Comparison of ENCODE assay signal across 8 mouse cellular contexts in the genomic region with DNA sequence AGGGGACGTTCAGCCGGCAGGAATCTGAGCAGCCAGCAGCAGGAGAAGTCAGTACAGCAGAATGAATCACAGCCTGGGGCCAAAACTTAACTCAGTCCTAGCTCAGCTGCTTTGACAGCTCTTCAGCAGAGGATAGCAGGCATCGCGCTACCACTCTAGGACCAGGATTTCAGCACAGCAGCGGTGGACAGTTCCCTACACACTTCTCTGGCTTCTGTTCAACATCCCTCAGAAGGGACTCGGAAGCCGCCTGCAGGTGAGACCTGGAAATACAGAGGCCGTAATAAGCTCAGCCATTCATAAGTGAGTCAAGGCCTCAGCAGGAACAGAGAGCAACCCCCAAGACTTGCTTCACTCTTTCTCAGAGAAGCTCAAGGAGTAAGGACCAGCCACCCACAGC.
DNase-seq lines count a peak whose midpoint lies in the region; ATAC-seq and TF ChIP-seq lines count a peak whose summit lies in the region.

No protein-coding gene starts in this region.

- H3K9me3 ChIP-seq in intestine, postnatal 0 days (ENCODE audit: control insufficient read depth) = no peaks in the 10 kb centered on the region
- H3K9me3 ChIP-seq in intestine, embryonic 16.5 days (ENCODE audit: control insufficient read depth, low read length) = no peaks in the 10 kb centered on the region
- H3K9me3 ChIP-seq in limb, embryonic 12.5 days = no peaks in the 10 kb centered on the region

- no peak overlapping the region for H3K4me3 ChIP-seq in intestine, postnatal 0 days (ENCODE audit: low read depth, low read length)
- H3K4me3 ChIP-seq in intestine, embryonic 16.5 days (ENCODE audit: low read length) = no peak overlapping the region
- no peak overlapping the region for H3K4me3 ChIP-seq in limb, embryonic 12.5 days (replicated peaks)
- no peak overlapping the region for H3K4me3 ChIP-seq in olfactory bulb, adult 2 months (ENCODE audit: insufficient read depth, low read depth, low read length)

- no peaks in the 10 kb centered on the region for H3K4me1 ChIP-seq in intestine, postnatal 0 days (replicated peaks; ENCODE audit: control insufficient read depth, insufficient read depth, low read length)
- no peaks in the 10 kb centered on the region for H3K4me1 ChIP-seq in intestine, embryonic 16.5 days (ENCODE audit: control insufficient read depth, insufficient read depth, low read length)
- H3K4me1 ChIP-seq in limb, embryonic 12.5 days (replicated peaks) = no peaks in the 10 kb centered on the region
- H3K4me1 ChIP-seq in olfactory bulb, adult 2 months (ENCODE audit: control insufficient read depth, insufficient read depth, low read length) = peaks cover 3% of the 10 kb centered on the region; the same call in 1 of the 2 replicates

- H3K27ac ChIP-seq in intestine, postnatal 0 days (ENCODE audit: low read depth, low read length) = no peak overlapping the region
- H3K27ac ChIP-seq in intestine, embryonic 16.5 days (ENCODE audit: low read length) = no peak overlapping the region
- H3K27ac ChIP-seq in limb, embryonic 12.5 days = no peak overlapping the region
- H3K27ac ChIP-seq in olfactory bulb, adult 2 months (ENCODE audit: insufficient read depth, low read depth, low read length) = no peak overlapping the region

- DNase-seq in cerebellum, adult 11 months = peak; percentile 49
- DNase-seq in frontal cortex, postnatal 14 days (ENCODE audit: low spot score in 2 of 2) = peak; percentile 8 to 37
- peak; percentile 62 for DNase-seq in induced T-regulatory cell, adult 2 months (ENCODE audit: low read depth)
- DNase-seq in thymus, postnatal 0 days (ENCODE audit: low spot score) = peak; percentile 82

- peak; percentile 90 for TF ChIP-seq CTCF in intestine, postnatal 0 days (IDR thresholded peaks at IDR 0.05; ENCODE audit: low read depth)
- TF ChIP-seq CTCF in olfactory bulb, adult 2 months (IDR thresholded peaks at IDR 0.05; ENCODE audit: insufficient read depth, low read depth, low read length) = 0 out of 2 replicates have a peak, but pooled peaks have one; percentile 34

- no peak for ATAC-seq in intestine, postnatal 0 days
- no peak; the same call in 1 of the 2 replicates for ATAC-seq in intestine, embryonic 16.5 days
- ATAC-seq in limb, embryonic 12.5 days (ENCODE audit: insufficient number of reproducible peaks, insufficient read depth, low FRiP score, low TSS enrichment, low read depth) = 0 out of 2 replicates have a peak, but pooled peaks have one; percentile 26

- TF ChIP-seq POLR2A in olfactory bulb, adult 2 months (IDR thresholded peaks at IDR 0.05; ENCODE audit: insufficient read depth, low read depth, low read length) = no peak

- H3K36me3 ChIP-seq in intestine, postnatal 0 days (ENCODE audit: control insufficient read depth, insufficient read depth) = no peaks in the 10 kb centered on the region
- no peaks in the 10 kb centered on the region for H3K36me3 ChIP-seq in intestine, embryonic 16.5 days (ENCODE audit: control insufficient read depth, insufficient read depth, low read length)
- H3K36me3 ChIP-seq in limb, embryonic 12.5 days = no peaks in the 10 kb centered on the region

- 7% methylated on average over 8 of the region's 8 CpGs for WGBS in intestine, postnatal 0 days
- 5% methylated on average over 8 of the region's 8 CpGs for WGBS in intestine, embryonic 16.5 days
- WGBS in limb, embryonic 12.5 days = 6% methylated on average over 8 of the region's 8 CpGs
- 27% methylated on average over 8 of the region's 8 CpGs for WGBS in olfactory bulb, adult 2 months

- no peaks in the 10 kb centered on the region for H3K27me3 ChIP-seq in intestine, postnatal 0 days (replicated peaks; ENCODE audit: control insufficient read depth, insufficient read depth, low read length)
- no peaks in the 10 kb centered on the region for H3K27me3 ChIP-seq in intestine, embryonic 16.5 days (replicated peaks; ENCODE audit: control insufficient read depth, insufficient read depth, low read length)
- H3K27me3 ChIP-seq in limb, embryonic 12.5 days = no peaks in the 10 kb centered on the region

- H3K4me2 ChIP-seq in intestine, postnatal 0 days (replicated peaks; ENCODE audit: low read depth) = no peak overlapping the region
- no peak overlapping the region for H3K4me2 ChIP-seq in intestine, embryonic 16.5 days (ENCODE audit: low read depth, low read length)
- H3K4me2 ChIP-seq in limb, embryonic 12.5 days = no peak overlapping the region

- no peak overlapping the region for H3K9ac ChIP-seq in intestine, postnatal 0 days (ENCODE audit: low read depth, low read length)
- H3K9ac ChIP-seq in intestine, embryonic 16.5 days (ENCODE audit: low read depth, low read length) = no peak overlapping the region
- H3K9ac ChIP-seq in limb, embryonic 12.5 days (replicated peaks) = no peak overlapping the region

Comparison
In these comparisons a context has a peak if more than half of its experiments do, and no peak if none do; other contexts are left out.
1. DNase-seq: peak in every context shown above with its lines; median percentile 82 in thymus, postnatal 0 days; 62 in induced T-regulatory cell, adult 2 months; 49 in cerebellum, adult 11 months; 22 in frontal cortex, postnatal 14 days.